Comparison of ENCODE assay signal across 8 mouse cellular contexts in genomic region chr3:41743436-41743835, GRCm38 (mm10). TPM values are rescaled to one million over a fixed set of nuclear protein-coding genes. Genes with fewer than 3 reads are reported as not detected.
DNase-seq lines count a peak whose midpoint lies in the region; ATAC-seq lines count a peak whose summit lies in the region.

No protein-coding gene starts in this region.

- no peak overlapping the region for H3K4me3 ChIP-seq in neural tube, embryonic 11.5 days (ENCODE audit: low read depth, low read length)
- peak overlapping the region; percentile 81; the same call in 1 of the 2 replicates for H3K4me3 ChIP-seq in midbrain, embryonic 14.5 days (replicated peaks; ENCODE audit: low read depth, low read length)

- H3K27ac ChIP-seq in neural tube, embryonic 11.5 days (ENCODE audit: low read depth, low read length) = no peak overlapping the region
- H3K27ac ChIP-seq in midbrain, embryonic 14.5 days (replicated peaks; ENCODE audit: low read depth, low read length) = no peak overlapping the region

- no peak overlapping the region for H3K9ac ChIP-seq in neural tube, embryonic 11.5 days (ENCODE audit: low read length)
- H3K9ac ChIP-seq in midbrain, embryonic 14.5 days (replicated peaks; ENCODE audit: low read length) = 0 out of 2 replicates have a peak overlapping the region, but pooled peaks have one; percentile 42

- no peaks in the 10 kb centered on the region for H3K36me3 ChIP-seq in neural tube, embryonic 11.5 days (ENCODE audit: control insufficient read depth, insufficient read depth, low read length)
- no peaks in the 10 kb centered on the region for H3K36me3 ChIP-seq in midbrain, embryonic 14.5 days (ENCODE audit: control insufficient read depth, insufficient read depth, low read length)

- WGBS in neural tube, embryonic 11.5 days = 55% methylated on average over 6 of the region's 6 CpGs
- WGBS in midbrain, embryonic 14.5 days = 40% methylated on average over 6 of the region's 6 CpGs

- no peaks in the 10 kb centered on the region for H3K27me3 ChIP-seq in neural tube, embryonic 11.5 days (ENCODE audit: control insufficient read depth, insufficient read depth, low read length)
- no peaks in the 10 kb centered on the region for H3K27me3 ChIP-seq in midbrain, embryonic 14.5 days (ENCODE audit: control insufficient read depth, insufficient read depth, low read length)

- no peak for DNase-seq in neural tube, embryonic 11.5 days (ENCODE audit: low spot score)
- no peak for DNase-seq in neural tube, embryonic 10.5 days (ENCODE audit: extremely low spot score, low spot score)
- DNase-seq in c-Kit-positive CD71-positive TER-119-negative erythroid progenitor cells, embryonic 14.5 days (ENCODE audit: low read depth) = peak; percentile 21
- peak; percentile 24 for DNase-seq in kidney, postnatal 14 days
- peak; percentile 57 for DNase-seq in midbrain, embryonic 14.5 days
- DNase-seq in left cerebral cortex, adult 8-10 months (ENCODE audit: low spot score in 2 of 2) = no peak
- DNase-seq in adrenal gland, adult 18-20 months (ENCODE audit: low spot score in 2 of 2) = no peak

- H3K9me3 ChIP-seq in neural tube, embryonic 11.5 days (ENCODE audit: control insufficient read depth, low read length) = no peaks in the 10 kb centered on the region
- no peaks in the 10 kb centered on the region for H3K9me3 ChIP-seq in midbrain, embryonic 14.5 days (ENCODE audit: control insufficient read depth, low read length)

- H3K4me1 ChIP-seq in neural tube, embryonic 11.5 days (ENCODE audit: control insufficient read depth, insufficient read depth, low read length) = peaks cover 8% of the 10 kb centered on the region; the same call in 1 of the 2 replicates
- peaks cover 19% of the 10 kb centered on the region for H3K4me1 ChIP-seq in midbrain, embryonic 14.5 days (ENCODE audit: control insufficient read depth, insufficient read depth, low read length)

- H3K4me2 ChIP-seq in neural tube, embryonic 11.5 days (ENCODE audit: low read depth) = peak overlapping the region; percentile 64
- H3K4me2 ChIP-seq in midbrain, embryonic 14.5 days (ENCODE audit: low read length) = peak overlapping the region; percentile 56

- no peak for ATAC-seq in neural tube, embryonic 11.5 days (ENCODE audit: insufficient read depth, low FRiP score, low TSS enrichment)
- ATAC-seq in granulocyte monocyte progenitor cell, adult 5-6 weeks (replicated peaks; ENCODE audit: poor library complexity, severe bottlenecking) = peak; percentile 30
- no peak for ATAC-seq in midbrain, embryonic 14.5 days (ENCODE audit: low FRiP score, low TSS enrichment)

RNA-seq across cellular contexts. Expression of gene D3Ertd751e, which starts 1.0 kb away (rescaled TPM):
- polyA plus RNA-seq in neural tube, embryonic 11.5 days (2014; fragmentation: Nextera tagmentation; extraction: Ambion mirVana) = 17.1 and 19.9 TPM in 2 replicates
- total RNA-seq in granulocyte monocyte progenitor cell, adult 5-6 weeks (2014; fragmentation: Nextera tagmentation) = 14.1 and 20.2 TPM in 2 replicates
- total RNA-seq in granulocyte monocyte progenitor cell, adult 5-6 weeks (2017) = 12.3 and 21.7 TPM in 2 replicates
- 7.9 and 11.3 TPM in 2 replicates for polyA plus RNA-seq in midbrain, embryonic 14.5 days (2014; fragmentation: Nextera tagmentation; extraction: Ambion mirVana)
- total RNA-seq in left cerebral cortex, adult 8-10 months (2022) = 10 to 100 TPM; 12.0 to 14.1 (median 12.9) TPM
- 10 to 100 TPM; 11.5 to 18.4 TPM for total RNA-seq in adrenal gland, adult 18-20 months (2021)

RNA-seq across cellular contexts. Expression of gene Sclt1, which starts 1.1 kb away (rescaled TPM):
- 20.8 and 23.6 TPM in 2 replicates for polyA plus RNA-seq in neural tube, embryonic 11.5 days (2014; fragmentation: Nextera tagmentation; extraction: Ambion mirVana)
- 28.4 and 32.5 TPM in 2 replicates for total RNA-seq in granulocyte monocyte progenitor cell, adult 5-6 weeks (2014; fragmentation: Nextera tagmentation)
- 26.4 and 35.8 TPM in 2 replicates for total RNA-seq in granulocyte monocyte progenitor cell, adult 5-6 weeks (2017)
- 19.3 and 19.5 TPM in 2 replicates for polyA plus RNA-seq in midbrain, embryonic 14.5 days (2014; fragmentation: Nextera tagmentation; extraction: Ambion mirVana)
- 10 to 100 TPM; 18.0 to 22.3 (median 19.6) TPM for total RNA-seq in left cerebral cortex, adult 8-10 months (2022)
- 1 to 10 TPM; 7.1 to 7.8 TPM for total RNA-seq in adrenal gland, adult 18-20 months (2021)

Comparison
In these comparisons a context has a peak if more than half of its experiments do, and no peak if none do; other contexts are left out.
1. DNase-seq: peak in c-Kit-positive CD71-positive TER-119-negative erythroid progenitor cells, embryonic 14.5 days (single experiment), kidney, postnatal 14 days (single experiment) and midbrain, embryonic 14.5 days (single experiment); none in neural tube, embryonic 11.5 days (single experiment), neural tube, embryonic 10.5 days (single experiment), left cerebral cortex, adult 8-10 months (0 of 2) and adrenal gland, adult 18-20 months (0 of 2).